Mouse (Mus musculus) left cerebral cortex, adult 2 months (tissue): ENCODE results near the gene Pogk. TPM values are rescaled to one million over a fixed set of nuclear protein-coding genes. Genes with fewer than 3 reads are reported as not detected.
A peak's percentile ranks its signal among the peaks of the same experiment; 100 is the strongest.

Source experiments
- DNase-seq, 2 experiments: peaks; one replicate each; pipeline ENCODE4 v3.0.0; 2021 to 2022; ENCODE audit warnings: low spot score in 2 of 2, mixed read lengths in 1 of 2; ENCODE audit errors: extremely low spot score in 1 of 2
- H3K27ac ChIP-seq: fragments of 200-600 bp; 2 replicates; pipeline ENCODE4 v1.8.1; 2022
- H3K4me3 ChIP-seq: fragments of 200-600 bp; 2 replicates; pipeline ENCODE4 v1.8.1; 2022
- CTCF ChIP-seq: fragments of 200-600 bp; IDR thresholded peaks from 2 replicates; pipeline ENCODE4 v1.8.1; 2022; ENCODE audit warnings: antibody characterized with exemption, mild to moderate bottlenecking, moderate library complexity
- intact Hi-C: fragments of 180-260 bp; cut with DNase I; formaldehyde crosslinking; loops from one replicate; pipeline ENCODE4 v1.15.1; 2025
- total RNA-seq, 2 experiments: library from RNA; stranded (reverse); gene quantifications; 2 replicates each; pipeline ENCODE4 v1.2.3; 2021

The Pogk gene
- total RNA-seq, 2 experiments from 2014 or later = 39.8 to 39.9 TPM

DNA sequence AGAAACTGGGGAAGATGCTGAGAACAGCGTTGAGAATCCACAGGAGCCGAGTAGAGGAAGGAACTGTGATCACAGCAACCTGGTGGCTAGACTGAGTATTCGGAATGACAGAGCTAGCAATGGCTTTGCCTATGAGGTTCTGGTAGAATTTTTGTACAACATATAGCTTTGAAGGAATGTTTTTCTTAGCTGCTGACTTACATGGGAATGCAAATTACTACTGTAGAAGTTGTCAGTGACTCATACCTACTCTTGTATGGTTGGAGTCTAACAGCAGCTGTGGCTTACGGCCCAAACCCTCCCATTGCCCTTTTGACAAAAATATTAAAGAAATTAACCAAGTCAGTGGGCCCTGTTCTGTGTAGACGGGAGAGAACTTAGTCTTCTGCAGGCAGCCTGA is 14.0 kb downstream of the Pogk start:
- TF ChIP-seq CTCF = no peak; the same call in 1 of the 2 replicates
- no peak for DNase-seq
- H3K27ac ChIP-seq = no peak overlapping the region
- no peak overlapping the region for H3K4me3 ChIP-seq
- intact Hi-C loops = no loop called here

DNA sequence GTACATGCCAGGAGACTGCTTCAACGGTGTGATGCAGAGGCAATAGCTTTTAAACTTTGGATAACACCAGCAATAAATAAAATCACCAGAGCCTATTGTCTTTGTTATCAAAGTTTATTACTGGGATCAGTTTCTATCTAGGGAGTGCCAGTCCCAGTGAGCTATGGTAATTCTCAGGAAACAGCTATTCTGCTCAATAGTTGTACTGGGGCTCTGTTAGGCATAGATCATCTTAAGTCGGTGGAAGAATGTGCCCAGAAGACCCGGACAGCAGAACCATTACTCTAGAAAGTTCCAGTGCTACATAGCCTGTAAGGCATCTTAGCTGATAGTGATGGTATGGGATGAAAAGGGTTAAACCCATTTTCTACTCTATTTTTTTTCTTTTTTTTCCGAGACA is 14.9 kb downstream of the Pogk start:
- Histone ChIP-seq H3K4me3 (no peak overlapping the region), H3K27ac (no peak overlapping the region)
- no peak for DNase-seq
- TF ChIP-seq CTCF = no peak
- intact Hi-C loops = no loop called here

DNA sequence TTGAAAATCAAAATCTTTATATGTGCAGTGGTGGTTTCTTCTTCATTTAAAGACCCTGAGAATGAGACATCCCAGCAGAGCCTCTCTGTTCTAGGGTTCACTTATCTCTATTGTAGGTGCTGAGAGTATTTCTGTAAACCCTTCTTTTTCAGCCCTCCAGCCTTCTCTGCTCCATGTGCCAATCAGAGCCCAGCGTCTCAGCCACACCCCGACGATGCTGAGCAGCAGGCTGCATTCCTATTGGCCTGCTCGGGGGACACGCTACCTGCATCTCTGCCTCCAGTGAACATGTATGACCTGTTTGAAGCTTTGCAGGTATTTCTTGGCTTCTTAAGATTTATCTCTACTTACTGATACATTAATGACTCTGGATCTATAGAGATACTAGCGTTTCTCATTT is 18.0 kb downstream of the Pogk start:
- no peak overlapping the region for H3K4me3 ChIP-seq
- H3K27ac ChIP-seq = no peak overlapping the region
- intact Hi-C loops = no loop called here
- no peak for TF ChIP-seq CTCF
- DNase-seq = no peak

DNA sequence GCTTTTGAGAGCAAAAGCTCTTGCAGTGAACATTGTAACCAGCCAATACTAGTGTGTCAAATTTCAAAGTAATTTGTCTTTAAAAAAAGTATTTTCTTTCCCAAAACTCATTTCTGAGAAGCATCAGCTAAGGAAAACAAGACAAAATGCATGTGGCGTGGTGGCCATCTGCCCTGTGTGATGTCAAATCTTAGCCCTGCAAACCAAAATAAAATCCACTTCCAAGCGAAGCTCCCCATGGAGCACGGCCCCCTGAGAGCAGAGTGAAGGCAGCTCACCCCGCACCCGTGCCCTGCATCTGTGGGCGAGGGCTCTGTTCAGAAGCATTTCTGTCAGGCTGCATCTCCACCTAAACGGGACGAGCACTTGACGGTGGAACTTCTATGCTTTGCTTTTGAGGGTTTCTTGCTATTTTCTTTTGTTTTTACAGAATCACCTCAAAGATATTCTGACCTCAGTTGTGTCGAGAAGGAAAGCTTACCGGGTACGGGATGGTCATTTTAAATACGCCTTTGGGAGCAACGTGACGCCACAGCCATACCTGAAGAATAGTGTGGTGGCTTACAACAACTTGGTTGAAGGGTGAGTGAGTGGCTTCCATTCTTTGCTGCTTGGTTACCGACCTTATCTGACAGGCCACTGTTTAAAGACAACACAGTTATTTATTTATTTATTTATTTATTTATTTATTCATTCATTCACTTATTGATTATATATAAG is 20.1 kb downstream of the Pogk start:
- Histone ChIP-seq H3K4me3 (no peak overlapping the region), H3K27ac (no peak overlapping the region)
- DNase-seq = no peak
- TF ChIP-seq CTCF = no peak
- intact Hi-C loops = no loop called here

DNA sequence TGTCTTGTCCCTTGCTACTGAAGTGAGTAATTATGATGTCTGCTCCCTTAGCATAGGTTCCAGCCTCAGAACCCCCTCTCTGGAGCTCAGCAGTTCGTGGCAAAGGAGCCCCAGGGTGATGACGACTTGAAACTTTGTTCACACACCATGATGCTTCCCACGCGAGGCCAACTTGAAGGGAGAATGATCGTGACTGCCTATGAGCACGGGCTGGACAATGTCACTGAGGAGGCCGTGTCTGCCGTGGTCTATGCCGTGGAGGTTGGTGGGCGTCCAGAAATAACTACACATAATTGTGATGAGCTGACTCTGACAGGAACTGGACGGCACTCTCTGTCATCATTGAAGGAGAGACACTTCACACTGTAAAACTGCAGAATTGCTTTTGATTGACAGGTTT is 21.2 kb downstream of the Pogk start:
- intact Hi-C loops = no loop called here
- DNase-seq = no peak

DNA sequence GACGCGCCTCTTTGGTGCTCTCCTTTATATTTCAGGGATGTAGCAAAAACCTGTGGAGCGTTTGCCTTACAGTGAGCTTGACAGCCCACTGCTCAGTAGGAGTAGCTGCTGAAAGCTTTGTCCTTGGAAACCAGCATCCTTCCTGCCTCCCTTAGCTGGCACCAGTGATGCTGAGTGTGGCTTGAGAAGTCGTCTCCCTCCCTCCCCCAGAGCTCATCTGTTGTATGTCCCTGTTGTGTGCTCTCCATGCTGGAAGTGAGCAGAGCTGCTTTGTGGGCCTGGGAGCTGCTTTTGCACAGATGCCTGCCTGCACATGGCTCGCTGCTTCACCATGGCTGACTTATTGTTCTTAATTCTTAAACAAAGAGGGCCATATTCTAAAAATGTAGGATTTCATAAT is 24.2 kb downstream of the Pogk start:
- no peak for TF ChIP-seq CTCF
- peak overlapping the region; percentile 51 for H3K27ac ChIP-seq
- no peak for DNase-seq
- no peak overlapping the region for H3K4me3 ChIP-seq
- intact Hi-C loops = no loop called here

More for the DNA sequence above, 21.2 kb downstream of the Pogk start:
- no peak for TF ChIP-seq CTCF
- no peak overlapping the region for H3K27ac ChIP-seq
- H3K4me3 ChIP-seq = no peak overlapping the region

DNA sequence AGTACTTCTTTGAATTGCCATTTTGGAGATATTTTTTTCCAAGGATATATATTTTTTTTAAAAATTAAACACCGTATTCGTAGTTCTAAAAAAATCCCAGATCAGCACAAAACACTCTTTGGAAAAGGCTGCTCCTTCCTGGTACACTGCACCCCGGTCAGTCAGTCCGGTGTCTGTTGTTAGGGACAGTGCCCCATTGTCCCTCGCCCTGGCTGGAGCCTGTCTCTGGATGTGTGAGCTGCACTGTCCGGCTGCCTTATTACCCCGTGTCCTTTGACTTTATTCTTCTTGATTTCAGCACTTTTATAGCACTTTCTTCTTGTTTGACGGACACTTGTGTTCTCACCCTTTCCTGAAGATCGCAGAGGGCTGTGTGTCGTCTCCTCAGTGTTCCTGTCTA is 25.0 kb downstream of the Pogk start:
- no peak for TF ChIP-seq CTCF
- DNase-seq = no peak
- intact Hi-C loops = no loop called here
- peak overlapping the region; percentile 51; the same call in 1 of the 2 replicates for H3K27ac ChIP-seq
- no peak overlapping the region for H3K4me3 ChIP-seq

DNA sequence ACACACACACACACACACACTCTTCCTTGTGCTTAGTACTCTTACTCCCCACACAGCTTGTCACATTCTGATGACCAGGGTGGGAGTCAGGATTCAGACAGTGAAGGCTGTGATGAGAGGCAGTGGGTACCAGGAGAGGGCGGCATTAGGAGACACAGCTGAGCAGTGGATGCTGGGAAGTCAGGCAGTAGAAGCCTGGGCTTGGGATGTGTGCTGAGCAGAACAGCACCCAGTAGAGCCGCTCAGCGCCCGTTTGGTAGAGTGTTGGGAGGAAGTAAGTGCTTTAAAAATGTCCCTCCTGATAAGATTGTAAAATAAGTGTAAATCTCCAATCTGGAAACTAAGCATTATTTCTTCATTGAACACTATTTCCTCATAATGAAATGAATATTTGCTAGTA is 27.0 kb downstream of the Pogk start:
- no peak for DNase-seq
- Histone ChIP-seq H3K27ac (no peak overlapping the region), H3K4me3 (no peak overlapping the region)
- TF ChIP-seq CTCF = no peak
- intact Hi-C loops = no loop called here

DNA sequence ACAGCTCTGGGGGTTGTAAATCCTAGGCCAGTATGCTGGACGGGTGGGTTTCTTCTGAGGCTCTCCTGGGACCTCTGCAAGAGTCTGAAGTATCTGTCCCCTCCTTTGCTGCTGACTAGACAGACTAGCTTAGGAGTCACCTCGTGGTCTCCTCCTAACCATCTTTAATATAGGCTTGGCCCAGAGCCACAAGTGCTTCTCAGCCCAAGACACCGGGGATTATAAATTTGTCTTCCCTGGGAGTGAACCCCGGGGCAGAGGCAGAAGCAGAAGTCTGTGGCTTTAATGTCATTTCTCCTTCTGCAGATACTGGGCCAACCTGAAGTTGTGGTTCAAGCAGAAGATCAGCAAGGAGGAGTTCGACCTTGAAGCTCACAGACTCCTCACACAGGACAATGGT is 27.8 kb downstream of the Pogk start:
- H3K27ac ChIP-seq = no peak overlapping the region
- TF ChIP-seq CTCF = no peak
- no peak overlapping the region for H3K4me3 ChIP-seq
- intact Hi-C loops = no loop called here
- DNase-seq = no peak

DNA sequence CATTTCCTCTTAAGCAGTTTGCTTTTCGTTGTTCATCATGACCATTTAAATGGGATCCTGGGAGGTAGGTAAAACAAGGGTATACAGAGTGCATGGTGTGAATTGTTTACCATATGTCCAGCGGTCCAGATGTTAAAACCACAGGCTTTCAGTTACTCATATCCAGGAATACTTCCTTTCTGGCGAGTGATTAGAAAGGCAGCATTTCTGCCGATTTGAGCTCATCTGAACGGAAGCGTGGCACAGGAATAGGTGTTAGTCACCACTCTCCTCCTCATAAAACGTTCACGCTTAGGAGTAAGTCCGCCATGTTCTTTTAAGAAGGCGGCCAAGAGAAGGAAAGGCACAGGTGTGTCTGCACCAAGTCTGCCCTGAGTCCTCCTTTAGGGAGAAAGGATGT is 28.3 kb downstream of the Pogk start:
- no peak for TF ChIP-seq CTCF
- Histone ChIP-seq H3K4me3 (no peak overlapping the region), H3K27ac (no peak overlapping the region)
- no peak for DNase-seq
- intact Hi-C loops = no loop called here

DNA sequence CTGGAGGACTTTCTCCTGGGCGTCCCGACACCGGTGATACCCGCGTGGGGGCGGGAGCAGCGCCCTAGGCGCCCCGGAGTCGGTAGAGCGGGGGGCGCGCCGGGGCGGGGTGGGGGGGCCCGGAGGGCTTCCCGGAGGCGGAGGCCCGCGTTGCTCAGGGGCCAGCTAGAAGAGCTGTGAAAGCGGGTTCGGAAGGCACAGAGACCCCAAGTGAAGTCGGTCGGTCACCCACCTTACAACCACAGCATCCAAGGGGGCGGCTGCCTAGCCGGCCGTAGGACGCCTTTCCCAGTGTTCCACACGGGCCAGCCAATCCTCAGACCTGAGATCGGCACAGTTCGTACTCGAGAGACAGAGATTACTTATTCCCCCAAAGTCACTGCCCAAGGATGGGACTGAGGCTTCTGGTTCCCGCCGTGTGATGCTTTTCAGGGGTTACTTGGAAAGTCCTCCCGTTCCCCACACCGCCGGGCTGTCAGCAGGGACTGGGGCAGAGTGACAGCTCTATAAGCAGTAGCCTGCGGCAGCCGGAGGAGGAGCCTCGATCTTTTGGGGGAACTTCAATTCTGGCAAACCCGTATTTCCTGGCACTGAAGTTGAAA is 29.9 kb downstream of the Pogk start:
- peak overlapping the region; percentile 96 for H3K27ac ChIP-seq
- intact Hi-C loops = loop anchor here (10.0 kb wide), 1 partner anchor 375 kb away; the partner anchor contains the start of gene Pou2f1
- DNase-seq = peak; percentile 53 to 60
- H3K4me3 ChIP-seq = peak overlapping the region; percentile 67
- TF ChIP-seq CTCF = no peak; the same call in 1 of the 2 replicates

DNA sequence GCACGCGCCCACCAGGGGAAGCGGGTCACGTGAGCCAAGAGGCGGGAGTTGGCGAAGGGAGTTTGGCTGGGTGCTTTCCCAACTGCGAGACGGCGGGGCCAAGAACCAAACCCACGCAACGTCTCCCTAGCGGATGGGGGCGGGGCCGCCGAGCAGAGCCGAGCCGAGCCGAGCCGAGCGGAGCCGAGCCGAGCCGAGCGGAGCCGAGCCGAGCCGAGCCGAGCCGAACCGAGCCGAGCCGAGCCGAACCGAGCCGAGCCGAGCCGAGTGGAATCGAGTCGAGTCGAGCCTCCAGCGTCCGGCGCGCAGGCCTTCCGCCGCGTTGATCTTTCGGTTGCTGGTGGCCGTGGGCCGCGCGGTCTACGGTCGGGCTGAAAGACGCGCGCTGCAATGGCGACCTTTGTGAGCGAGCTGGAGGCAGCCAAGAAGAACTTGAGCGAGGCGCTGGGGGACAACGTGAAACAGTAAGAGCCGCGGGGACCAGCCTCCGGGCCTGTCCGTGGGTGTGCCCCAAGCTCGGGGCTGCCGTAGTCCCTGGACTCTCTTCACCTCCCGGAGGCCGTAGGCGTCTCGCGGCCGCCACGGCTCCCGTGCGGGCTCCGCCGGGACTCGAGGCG is 30.5 kb downstream of the Pogk start, which contains the start of gene Tada1:
Tada1 (plus strand) TSS at position 85 of the 617 bp plus-strand sequence.
- TF ChIP-seq CTCF = no peak
- intact Hi-C loops = loop anchor here (10.0 kb wide), 1 partner anchor 374 kb away; the partner anchor contains the start of gene Pou2f1
- peak; percentile 93 to 94 for DNase-seq
- H3K27ac ChIP-seq = peak within 1 kb of the TSS; percentile 96
- peak within 1 kb of the TSS; percentile 67 for H3K4me3 ChIP-seq
